Mouse (Mus musculus) heart, adult 2 months (tissue): ENCODE measurements around the gene Pacsin2.

Experiments
- CTCF ChIP-seq: fragments of 200-600 bp; IDR thresholded peaks from 2 replicates; pipeline ENCODE4 v1.8.1; 2022; ENCODE audit warnings: antibody characterized with exemption, mild to moderate bottlenecking, moderate library complexity
- EP300 ChIP-seq: fragments of 200-500 bp; IDR thresholded peaks from 2 replicates; pipeline ENCODE4 v1.6.1; 2011; ENCODE audit warnings: low read depth, low read length, control low read depth; ENCODE audit not compliant: insufficient read depth

DNA sequence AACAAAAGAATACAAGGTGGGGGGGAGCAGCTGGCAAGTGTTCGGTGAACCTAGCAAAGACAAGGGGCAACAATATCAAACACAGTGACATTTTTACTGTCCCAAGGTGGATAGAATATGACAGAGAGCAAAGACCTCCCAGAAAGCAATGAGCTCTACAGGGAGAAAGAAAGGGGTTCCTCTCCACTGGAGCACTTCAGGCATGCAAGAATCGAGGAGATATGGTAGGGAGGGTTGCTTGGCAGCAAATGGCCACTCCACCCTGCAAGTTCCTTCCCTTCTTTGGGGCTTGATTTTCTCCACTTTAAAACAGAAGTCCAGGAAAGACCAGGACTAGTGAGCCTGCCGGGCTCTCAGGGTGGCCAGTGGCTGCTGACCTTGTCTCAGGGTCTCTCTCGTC is 1.9 kb upstream of the Pacsin2 start:
- TF ChIP-seq EP300 (no peak), CTCF (no peak)
